Mouse (Mus musculus) midbrain, embryonic 11.5 days (tissue): ENCODE data around the gene Trim29. TPM values are rescaled to one million over a fixed set of nuclear protein-coding genes. Genes with fewer than 3 reads are reported as not detected.

Experiments
- polyA plus RNA-seq: library from polyadenylated mRNA; unstranded; fragments of >200 nt; fragmentation: Nextera tagmentation; extraction: Ambion mirVana; gene quantifications from 2 replicates; pipeline ENCODE4 v1.2.1, GENCODE M21; 2014

Gene Trim29
- polyA plus RNA-seq, 1 experiment from 2014 or later = 0.57 TPM

Other genes with a start within 250 kb of the Trim29 start
- 9.2 and 10.0 TPM in 2 replicates for gene Arhgef12, start 203.6 kb upstream of the Trim29 start, polyA plus RNA-seq
- 13.9 and 17.5 TPM in 2 replicates for gene Tmem136, start 194.3 kb upstream of the Trim29 start, polyA plus RNA-seq
- gene Pou2f3, start 100.5 kb upstream of the Trim29 start, polyA plus RNA-seq = not detected in 2 replicates
- 26.4 and 28.6 TPM in 2 replicates for gene Oaf, start 70.9 kb upstream of the Trim29 start, polyA plus RNA-seq